Mouse (Mus musculus) kidney, adult 11 months (tissue): ENCODE data around the gene Mgat4e.

Source experiments
- DNase-seq: peaks from one replicate; pipeline ENCODE4 v3.0.0; 2022

Gene Mgat4e

GRCm38 (mm10) chr1:134549632-134550132, at the start of gene Mgat4e:
Mgat4e (minus strand) TSS chr1:134549682.
- DNase-seq: no peak

- no peak for DNase-seq
These were observed 48.0 kb upstream of the Mgat4e start for GRCm38 (mm10) chr1:134597339-134598054.

DNA sequence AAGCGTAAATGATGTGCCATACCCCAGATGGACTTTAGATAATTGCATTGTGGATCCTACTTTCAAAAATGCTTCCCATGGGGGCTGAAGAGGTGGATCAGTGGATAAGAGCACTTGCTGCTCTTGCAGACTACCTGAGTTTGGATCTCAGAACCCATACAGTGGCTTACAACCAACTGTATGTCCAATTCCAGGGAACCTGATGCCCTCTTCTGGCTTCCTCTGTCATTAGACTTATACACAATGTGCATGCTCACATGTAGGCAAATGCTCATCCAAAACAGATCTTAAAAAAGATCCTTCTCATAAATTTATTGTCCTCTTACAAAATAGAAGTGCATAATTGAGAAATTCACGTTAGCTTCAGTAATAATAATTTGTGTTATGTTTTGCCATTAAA, 42.3 kb upstream of the Mgat4e start:
- no peak for DNase-seq

GRCm38 (mm10) chr1:134589676-134590075, 40.2 kb upstream of the Mgat4e start:
- no peak for DNase-seq

DNA sequence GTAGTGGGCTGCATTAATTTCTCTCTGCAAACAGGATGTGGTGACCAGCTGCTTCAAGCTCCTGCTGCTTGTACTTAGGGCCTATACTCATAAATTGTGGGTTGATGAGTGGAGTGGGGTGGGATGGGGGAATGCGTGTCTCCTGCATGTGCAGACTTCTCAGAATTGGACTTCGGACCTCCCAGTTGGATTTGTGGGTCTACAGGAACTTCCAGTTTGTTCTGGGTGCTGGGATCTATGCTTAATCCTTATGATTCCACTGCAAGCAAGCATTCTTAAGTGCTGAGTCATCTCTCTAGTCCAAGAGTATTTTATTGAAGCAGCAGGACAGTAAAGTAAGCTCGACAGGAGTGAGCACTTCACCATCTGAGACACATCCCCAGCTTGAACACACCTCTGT, 34.1 kb upstream of the Mgat4e start:
- DNase-seq: no peak

- no peak for DNase-seq
These were observed 31.3 kb upstream of the Mgat4e start for GRCm38 (mm10) chr1:134580796-134581195.

DNA sequence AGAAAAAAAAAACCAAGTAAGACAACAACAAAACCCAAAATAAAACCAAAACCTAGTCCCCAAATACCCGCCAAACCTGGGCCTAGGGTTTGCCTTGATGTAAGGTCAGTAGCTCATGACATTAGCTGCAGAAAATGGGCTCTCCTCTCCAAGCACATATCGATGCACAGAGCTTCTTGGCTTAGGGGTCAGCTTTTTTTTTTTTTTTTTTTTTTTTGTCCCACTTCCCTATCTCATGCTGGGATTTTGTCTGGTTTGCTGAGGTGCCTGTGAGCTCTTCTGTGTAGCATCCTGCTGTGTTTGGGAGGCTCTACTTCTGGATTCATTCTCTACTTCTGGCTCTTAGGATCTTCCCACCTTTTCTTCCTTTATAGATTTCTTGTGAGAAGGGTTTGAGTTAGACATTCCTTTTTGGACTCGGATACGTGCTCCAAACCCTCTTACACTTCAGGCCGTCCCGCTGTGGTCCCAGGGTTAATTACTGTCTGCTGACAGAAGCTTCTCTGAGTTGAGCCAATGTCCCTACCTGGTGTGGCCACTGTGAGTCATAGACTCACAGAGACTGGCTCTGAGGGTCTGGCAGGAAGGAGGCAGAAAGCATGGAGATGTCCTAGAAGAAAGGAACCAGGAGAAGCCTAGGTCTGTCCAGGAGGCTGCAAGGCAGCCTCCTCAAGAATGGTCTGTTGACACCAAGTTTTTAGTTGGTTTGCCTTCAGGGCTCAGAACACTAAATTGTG, 28.1 kb upstream of the Mgat4e start:
- no peak for DNase-seq

DNA sequence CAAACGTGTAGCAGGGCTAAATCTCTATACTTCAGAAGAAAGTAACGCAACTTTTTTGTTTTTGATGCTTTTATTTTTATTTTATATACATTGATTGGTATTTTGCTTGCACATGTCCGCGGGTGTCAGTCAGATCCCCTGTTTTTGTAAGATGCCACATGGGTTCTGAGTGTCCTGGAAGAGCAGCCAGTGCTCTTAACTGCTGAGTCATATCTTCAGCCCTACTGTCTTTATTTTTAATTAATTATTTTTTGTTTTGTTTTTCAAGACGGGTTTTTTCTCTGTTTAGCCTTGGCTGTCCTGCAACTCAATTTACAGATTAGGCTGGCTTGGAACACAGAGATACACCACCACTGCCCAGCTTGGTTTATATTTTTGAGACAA, 24.4 kb upstream of the Mgat4e start:
- DNase-seq: no peak

- no peak for DNase-seq
These were observed 23.9 kb upstream of the Mgat4e start for GRCm38 (mm10) chr1:134573300-134573931.

DNA sequence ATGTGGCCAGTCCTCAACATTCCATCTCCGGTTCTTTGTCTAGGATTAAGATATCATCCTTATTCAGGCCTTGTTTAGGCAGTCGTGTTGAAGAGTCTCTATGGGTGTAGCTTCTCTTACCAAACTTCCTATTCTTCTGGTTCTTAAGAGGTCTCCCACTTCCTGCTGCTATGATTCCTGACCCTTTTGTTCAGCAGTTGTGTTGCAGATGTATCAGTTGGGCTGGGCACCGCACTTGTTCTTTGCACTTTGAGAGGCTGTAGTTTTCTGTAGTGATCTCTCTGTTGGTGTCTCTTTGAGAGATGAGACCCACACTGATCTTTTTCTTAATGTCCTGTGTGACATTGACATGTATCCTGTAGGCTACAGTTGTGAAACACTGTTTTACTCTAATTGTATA, 21.1 kb upstream of the Mgat4e start:
- no peak for DNase-seq

DNA sequence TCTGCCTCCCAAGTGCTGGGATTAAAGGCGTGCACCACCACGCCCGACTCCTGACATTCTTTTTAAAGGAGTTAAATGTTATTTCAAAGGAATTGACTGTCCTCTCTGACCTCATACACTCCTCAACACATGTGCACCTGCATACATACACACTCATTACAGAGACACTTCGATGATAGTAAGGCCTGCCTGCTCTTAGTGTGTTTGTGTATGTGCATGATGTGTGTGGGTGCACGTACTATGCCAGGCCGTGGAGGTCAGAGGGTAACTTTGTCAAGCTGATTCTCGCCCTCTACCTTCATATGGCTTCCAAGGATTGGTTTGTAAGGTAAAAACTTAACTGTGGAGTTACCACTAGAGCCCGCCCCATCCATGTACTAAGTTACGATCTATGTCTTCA, 20.7 kb upstream of the Mgat4e start:
- no peak for DNase-seq

- no peak for DNase-seq
These were observed 18.0 kb upstream of the Mgat4e start for GRCm38 (mm10) chr1:134567511-134567910.

DNA sequence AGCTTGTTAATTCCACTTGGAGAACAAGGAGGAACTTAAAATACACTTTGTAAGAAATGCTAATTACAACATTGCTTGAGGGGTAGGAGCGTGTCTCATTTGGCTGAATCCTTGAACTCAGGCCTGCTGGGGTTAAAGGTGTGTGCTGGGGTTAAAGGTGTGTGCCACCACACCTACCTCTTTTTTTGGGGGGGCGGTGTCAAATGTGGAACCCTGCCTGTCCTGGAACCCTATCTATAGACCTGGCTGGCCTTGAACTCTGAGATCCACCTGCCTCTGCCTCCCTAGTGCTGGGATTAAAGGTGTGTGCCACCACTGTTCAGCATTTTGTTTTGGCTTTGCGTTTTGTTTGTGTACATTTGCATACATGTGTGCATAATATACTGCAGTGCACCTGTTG, 14.2 kb upstream of the Mgat4e start:
- DNase-seq: no peak

DNA sequence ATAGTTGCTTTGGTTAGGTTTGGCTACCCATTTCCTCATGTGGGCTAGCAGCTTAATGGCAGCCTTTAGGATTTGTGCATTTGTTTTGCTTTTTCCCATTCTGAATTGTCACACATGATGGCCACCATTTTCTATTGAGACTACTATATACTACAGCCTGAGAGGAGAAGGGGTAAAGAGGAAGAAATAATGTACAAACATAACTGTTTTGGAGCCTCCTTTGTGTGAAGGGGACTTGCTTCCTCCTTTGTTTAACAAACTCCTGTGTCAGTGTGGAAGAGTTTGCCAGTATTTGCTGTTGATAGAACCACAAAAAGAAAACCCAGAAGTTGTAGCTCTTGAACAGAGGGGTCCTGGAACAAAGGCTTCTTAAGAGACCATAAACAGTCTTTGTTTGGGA, 13.0 kb upstream of the Mgat4e start:
- no peak for DNase-seq

GRCm38 (mm10) chr1:134561770-134562143, 12.3 kb upstream of the Mgat4e start:
- no peak for DNase-seq

- peak; percentile 20 for DNase-seq
These were observed 11.6 kb upstream of the Mgat4e start for GRCm38 (mm10) chr1:134560801-134561769.

DNA sequence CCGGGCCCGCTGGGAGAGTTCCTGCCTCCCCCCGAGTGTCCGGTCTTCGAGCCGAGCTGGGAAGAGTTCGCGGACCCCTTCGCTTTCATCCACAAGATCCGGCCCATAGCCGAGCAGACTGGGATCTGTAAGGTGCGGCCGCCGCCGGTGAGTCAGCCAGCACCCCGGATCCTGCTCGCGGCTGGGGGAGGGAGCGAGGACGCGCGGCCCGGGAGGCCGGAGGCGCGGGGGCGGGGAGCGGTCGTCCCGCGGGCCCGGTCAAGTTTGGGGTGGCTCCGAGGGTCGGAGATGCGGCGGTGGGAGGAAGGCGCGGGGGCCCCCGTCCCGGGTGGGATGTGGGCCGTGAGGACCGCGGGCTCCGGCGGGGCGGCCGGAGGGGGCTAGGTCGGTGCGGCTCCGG, 10.9 kb upstream of the Mgat4e start:
- peak; percentile 10 for DNase-seq

- peak; percentile 88 for DNase-seq
These were observed 10.5 kb upstream of the Mgat4e start, which contains the start of gene Kdm5b for GRCm38 (mm10) chr1:134559976-134560375. Kdm5b (plus strand) TSS chr1:134560171.

GRCm38 (mm10) chr1:134559226-134559625, 9.7 kb upstream of the Mgat4e start:
- DNase-seq: no peak

- no peak for DNase-seq
These were observed 9.0 kb upstream of the Mgat4e start for GRCm38 (mm10) chr1:134558511-134558910.

- peak; percentile 97 for DNase-seq
These were observed 7.3 kb upstream of the Mgat4e start for GRCm38 (mm10) chr1:134556671-134557218.
